Mouse (Mus musculus) gastrocnemius, adult 2 months (tissue): ENCODE measurements at regions not wholly inside any gene's neighbourhood (a gene's known extent, or its start where the extent isn't known, plus 50 kb on each side); places are given as distances from the start of the nearest gene placed in this dataset.

Experiments
- DNase-seq: peaks from one replicate; pipeline ENCODE4 v3.0.0; 2022
- H3K27ac ChIP-seq: fragments of 200-600 bp; 2 replicates; pipeline ENCODE4 v1.8.1; 2022; ENCODE audit warnings: mild to moderate bottlenecking
- H3K4me3 ChIP-seq: fragments of 200-600 bp; 2 replicates; pipeline ENCODE4 v1.8.1; 2022; ENCODE audit warnings: mild to moderate bottlenecking, moderate library complexity
- CTCF ChIP-seq: fragments of 200-600 bp; IDR thresholded peaks from 2 replicates; pipeline ENCODE4 v1.8.1; 2022; ENCODE audit warnings: antibody characterized with exemption, mild to moderate bottlenecking, moderate library complexity
- intact Hi-C: fragments of 180-260 bp; cut with DNase I; formaldehyde crosslinking; loops from one replicate; pipeline ENCODE4 v1.15.1; 2025

DNA sequence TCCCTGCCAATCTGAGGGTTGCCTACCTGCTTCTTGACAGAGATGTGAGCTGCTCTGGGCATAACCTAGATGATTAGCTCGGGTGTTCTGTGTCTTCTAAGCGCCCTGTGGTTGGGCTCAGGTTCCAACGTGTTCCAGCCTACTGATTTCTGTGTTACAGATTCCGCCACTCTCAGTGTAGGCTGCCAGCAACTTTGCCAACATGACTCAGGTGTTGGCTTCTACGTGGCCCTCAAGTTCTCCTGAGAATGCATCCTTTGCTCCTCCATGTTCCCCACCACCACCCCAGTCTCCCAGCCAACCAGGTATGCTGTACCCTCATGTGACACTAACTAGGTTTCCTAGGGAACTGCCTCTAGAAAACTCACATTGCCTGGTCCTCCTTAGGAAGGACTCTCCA is 179.7 kb upstream of the Cadm1 start:
- H3K27ac ChIP-seq = no peak overlapping the region
- no peak for TF ChIP-seq CTCF
- no peak overlapping the region for H3K4me3 ChIP-seq
- no peak for DNase-seq
- intact Hi-C loops = no loop called here

DNA sequence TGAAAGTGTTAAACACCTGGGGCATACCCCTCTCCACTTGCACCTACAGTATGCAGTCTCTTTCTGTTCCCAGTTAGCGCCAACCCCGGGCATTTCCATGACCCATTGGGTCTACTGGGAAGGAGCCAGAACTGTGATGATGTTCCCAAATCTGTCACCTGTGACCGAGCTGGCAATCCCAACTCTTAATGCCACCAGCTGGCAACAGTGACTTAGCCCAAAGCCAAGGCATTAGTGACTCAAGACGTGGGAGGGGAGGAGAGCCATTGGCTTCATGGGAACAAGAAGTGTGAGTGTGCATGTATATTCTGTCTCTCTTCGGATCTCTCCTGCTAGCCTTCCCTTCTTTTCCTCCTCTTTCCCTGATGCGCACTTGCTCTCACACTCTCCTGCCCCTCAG is 178.9 kb upstream of the Cadm1 start:
- intact Hi-C loops = no loop called here
- DNase-seq = no peak
- no peak for TF ChIP-seq CTCF
- no peak overlapping the region for H3K4me3 ChIP-seq
- no peak overlapping the region for H3K27ac ChIP-seq

DNA sequence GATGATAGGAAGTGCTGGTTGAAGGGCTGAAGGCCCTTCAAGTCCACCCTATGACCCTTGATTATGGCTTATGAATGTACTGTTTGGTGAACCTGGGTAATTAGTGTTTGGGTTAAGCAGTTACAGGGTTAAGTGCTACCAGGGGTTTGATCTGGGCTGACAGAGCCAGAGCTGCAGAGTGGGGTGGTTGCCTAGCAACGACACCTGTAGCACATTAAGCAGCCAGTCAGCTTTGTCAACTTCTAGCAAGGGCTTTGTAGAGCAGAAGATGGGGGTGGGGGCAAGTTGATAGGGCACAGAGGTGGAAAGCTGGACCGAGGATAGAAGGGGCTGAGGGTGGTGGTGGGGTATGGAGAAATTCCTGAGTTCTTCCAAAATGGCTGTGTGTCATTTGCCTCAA is 177.0 kb upstream of the Cadm1 start:
- no peak for DNase-seq
- Histone ChIP-seq H3K27ac (no peak overlapping the region), H3K4me3 (no peak overlapping the region)
- no peak for TF ChIP-seq CTCF
- intact Hi-C loops = no loop called here

DNA sequence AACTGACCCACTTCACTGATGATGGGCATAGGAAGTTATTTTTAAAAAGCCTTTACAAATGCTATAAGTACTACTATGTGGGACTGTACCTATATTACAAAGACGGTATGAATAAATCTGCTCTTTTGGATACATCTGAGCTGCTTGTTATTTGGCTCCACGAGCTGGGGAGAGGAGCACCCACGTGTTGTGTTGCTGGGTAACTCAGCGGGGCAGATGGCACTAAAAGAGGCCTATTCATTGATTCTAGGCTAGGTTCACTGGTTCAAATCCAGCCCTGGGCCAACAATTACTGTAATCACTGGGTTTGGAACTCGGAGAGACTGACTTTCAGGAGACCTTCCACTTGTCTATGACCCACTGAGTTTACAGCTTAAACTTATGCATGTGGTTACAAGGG is 176.0 kb upstream of the Cadm1 start:
- no peak for DNase-seq
- no peak for TF ChIP-seq CTCF
- no peak overlapping the region for H3K4me3 ChIP-seq
- H3K27ac ChIP-seq = no peak overlapping the region
- intact Hi-C loops = no loop called here

DNA sequence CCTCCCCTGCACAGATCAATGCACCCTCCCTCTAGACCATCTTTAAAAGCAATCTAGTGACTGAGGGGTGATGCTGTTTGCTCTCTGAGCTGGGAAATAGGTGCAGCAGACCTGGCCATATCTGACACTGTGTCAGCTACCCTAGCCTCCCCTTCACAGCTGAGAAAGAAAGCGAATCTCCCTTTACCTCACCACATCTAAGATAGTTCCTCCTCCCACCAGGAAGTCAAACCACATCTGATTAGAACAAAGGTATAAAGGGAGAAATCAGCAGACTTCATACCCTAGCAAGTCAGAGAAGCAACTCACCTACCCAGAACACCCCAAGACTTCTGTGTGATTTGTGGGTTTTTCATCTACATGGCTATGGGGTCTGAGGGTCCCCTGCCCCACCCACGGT is 175.6 kb upstream of the Cadm1 start:
- no peak for DNase-seq
- H3K27ac ChIP-seq = no peak overlapping the region
- intact Hi-C loops = no loop called here
- no peak overlapping the region for H3K4me3 ChIP-seq
- no peak for TF ChIP-seq CTCF

DNA sequence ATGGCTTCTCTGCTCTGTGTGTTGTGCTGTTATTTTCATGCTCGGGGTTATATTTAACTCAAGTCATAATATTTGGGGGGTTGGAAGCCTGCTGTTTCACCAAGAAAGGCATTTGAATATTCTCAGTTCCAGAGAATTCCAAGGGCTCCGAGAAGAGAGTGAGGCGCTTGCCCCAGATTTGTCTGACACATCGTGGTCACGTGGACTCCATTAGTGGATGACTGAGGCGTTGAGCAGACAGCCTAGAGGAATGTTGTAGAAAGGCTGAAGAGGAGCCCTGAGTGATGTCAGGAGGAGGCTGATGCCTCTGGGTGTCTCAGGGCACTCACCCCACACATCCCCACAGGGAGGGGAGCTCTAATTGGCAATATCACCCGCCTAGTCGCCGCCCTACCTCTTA is 175.1 kb upstream of the Cadm1 start:
- intact Hi-C loops = no loop called here
- no peak for DNase-seq
- Histone ChIP-seq H3K4me3 (no peak overlapping the region), H3K27ac (no peak overlapping the region)
- TF ChIP-seq CTCF = no peak

DNA sequence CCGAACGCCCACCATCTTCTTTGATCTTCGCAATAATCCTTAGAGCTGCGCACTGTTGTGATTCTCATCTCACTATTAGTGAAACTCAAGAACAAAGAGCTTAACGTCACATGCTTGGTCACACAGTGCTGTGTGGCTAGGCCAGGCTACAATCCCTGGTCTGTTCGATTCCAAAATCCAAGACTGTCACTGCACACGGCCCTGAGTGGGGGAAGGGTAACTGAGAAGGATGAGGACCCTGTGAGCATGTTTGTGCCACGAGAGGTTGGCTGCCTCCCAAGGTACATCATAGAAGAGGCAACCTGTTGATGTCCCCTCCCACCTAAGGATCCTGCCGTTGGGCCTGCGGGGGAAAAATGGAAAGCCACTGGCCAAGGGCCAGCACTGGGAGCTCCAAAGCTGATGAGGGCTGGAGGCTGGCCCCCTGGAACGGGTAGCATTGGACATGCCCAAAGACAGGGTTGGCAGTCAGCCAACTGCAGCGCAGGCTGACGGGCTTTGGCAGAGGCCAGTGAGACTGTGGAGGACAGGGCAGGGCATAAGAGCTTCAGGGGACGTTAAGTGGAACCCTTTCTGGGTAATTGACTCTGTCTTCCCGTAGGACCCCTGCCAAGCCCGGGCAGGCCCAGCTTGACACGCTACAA is 172.1 kb upstream of the Cadm1 start:
- DNase-seq = peak; percentile 31
- H3K27ac ChIP-seq = no peak overlapping the region
- H3K4me3 ChIP-seq = no peak overlapping the region
- intact Hi-C loops = no loop called here
- no peak for TF ChIP-seq CTCF

DNA sequence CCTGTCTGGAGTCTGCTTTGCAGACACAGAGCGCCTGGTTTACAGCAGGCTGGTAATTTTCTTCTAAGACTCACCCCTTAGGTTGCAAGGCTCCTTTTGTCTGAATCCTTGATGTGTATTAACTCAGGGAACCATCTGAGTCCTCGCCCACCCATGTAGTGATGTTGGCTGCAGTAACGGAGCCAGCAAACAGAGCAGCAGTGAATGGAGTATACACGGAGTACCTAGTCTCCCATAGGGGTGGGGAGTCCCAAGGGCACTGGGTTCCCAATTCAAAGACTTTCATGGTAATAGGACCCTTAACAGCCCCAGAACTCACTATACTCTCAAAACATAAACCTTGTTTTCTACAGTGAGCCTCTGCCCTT is 171.6 kb upstream of the Cadm1 start:
- H3K4me3 ChIP-seq = no peak overlapping the region
- TF ChIP-seq CTCF = no peak
- no peak overlapping the region for H3K27ac ChIP-seq
- intact Hi-C loops = no loop called here
- no peak for DNase-seq

DNA sequence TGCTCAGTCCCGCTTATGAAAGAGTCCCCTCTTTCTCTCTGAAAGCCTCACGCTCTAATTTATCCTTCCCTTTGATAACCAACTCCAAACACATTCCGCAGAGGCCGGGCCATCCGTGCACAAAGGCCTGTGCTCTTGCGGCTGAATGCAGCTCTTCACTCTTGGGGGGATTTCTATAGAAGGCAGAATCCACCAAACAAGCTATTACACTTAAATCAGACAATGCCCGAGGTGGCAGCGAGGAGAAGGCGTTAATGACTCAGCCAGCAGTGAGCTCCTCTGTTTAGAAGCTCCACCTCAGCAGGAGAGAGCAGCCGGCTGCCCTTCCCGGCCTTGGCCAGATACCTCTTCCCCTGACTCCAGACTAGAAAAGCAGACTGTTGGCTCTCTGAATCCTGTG is 166.9 kb upstream of the Cadm1 start:
- Histone ChIP-seq H3K4me3 (no peak overlapping the region), H3K27ac (no peak overlapping the region)
- intact Hi-C loops = no loop called here
- no peak for DNase-seq
- no peak for TF ChIP-seq CTCF

DNA sequence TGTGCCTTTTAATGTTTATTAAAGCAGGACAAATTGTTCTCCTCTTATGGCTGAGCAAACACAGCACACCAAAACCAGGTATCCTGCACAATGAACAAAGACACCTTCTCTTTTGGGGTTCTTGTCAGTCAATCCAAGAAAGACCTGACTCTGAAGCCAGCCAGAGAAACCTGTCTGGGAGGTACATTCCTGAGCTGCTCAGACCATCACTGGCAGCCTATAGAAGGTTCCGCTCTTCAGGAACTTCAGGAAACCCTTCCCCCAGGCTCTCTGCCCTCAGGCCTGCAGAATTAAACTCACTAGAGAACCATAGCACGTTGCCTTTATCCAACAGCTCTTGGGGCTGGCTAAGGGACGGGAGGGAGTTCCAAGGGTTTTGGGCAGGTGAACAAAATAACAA is 165.2 kb upstream of the Cadm1 start:
- no peak for DNase-seq
- no peak overlapping the region for H3K4me3 ChIP-seq
- H3K27ac ChIP-seq = no peak overlapping the region
- intact Hi-C loops = no loop called here
- no peak for TF ChIP-seq CTCF

DNA sequence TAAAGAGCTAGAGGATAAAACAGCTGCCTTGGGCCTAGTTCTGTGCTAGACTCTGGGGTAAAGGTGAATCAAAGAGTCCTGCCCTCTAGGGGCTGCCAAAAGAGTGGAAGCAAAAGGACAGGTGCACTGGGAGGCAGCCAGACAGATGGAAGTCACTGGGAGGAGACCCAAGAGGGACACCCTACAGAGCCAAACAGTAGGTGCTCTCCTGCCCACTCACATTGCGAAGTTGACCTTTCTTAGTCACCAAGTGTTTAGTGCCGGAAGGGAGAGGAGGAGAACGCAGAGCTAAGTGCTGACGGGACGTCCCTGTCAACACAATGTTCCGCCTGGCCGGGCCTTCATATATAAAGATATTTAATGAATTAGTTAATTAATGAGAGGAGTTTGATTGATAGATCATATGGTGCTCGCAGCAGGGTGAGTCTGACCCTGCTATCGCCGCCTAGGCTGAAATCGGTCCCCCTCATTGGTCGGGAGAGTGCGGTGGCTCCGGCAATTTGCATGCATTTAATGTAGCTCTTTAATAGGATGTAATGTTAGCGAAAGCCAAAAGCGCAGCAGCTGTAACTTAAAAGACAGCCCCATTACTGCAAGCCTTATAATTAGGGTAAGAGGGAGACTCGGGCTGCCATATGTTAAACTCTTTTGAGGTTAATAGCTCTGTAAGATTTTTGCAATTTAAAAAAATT is 162.6 kb upstream of the Cadm1 start:
- Histone ChIP-seq H3K27ac (no peak overlapping the region), H3K4me3 (peak overlapping the region; percentile 53)
- intact Hi-C loops = no loop called here
- no peak; the same call in 1 of the 2 replicates for TF ChIP-seq CTCF
- DNase-seq = peak; percentile 66

DNA sequence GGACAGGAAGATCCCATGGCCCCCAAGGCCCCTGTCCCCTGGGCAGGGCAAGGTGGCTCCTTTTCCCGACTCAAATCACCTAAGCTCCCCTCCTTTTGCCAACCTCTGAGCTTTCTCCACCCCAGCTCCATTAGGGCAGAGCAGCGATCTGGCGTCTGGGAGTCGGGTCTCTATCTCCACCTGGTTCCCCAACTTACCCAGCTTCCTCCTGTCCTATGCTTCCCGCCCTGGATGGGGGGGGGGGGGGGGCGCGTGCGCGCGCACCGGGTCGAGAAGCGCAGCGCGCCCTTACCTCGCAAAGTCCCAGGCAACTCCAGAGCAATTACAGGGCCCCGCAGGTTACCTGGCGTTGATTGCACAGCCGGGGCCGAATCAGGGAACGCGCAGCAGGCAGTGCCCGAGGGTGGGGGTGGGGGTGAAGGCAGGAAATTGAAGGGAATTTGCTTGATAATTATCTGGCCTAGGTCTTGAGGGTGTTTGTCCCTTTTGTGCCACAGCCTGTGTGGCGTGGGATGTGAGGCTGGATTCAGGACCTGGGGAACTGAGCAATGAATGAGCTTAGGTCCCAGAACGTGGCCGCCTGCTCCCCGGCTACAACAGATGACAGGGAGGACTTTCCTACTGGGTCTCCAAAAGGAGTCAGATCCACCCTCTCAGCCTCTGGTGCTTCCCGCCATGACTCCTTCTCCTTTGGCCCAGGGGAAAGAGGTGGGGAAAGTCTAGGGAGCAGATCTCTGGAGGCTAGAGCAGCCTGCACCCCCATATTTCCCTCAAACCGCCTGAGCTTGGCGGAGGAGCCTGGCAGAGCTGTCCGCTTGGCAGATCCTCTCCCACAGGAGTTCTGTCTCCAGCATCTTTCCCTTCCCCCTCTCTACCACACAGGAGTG is 161.7 kb upstream of the Cadm1 start:
- intact Hi-C loops = no loop called here
- TF ChIP-seq CTCF = no peak
- H3K27ac ChIP-seq = no peak overlapping the region
- no peak for DNase-seq
- H3K4me3 ChIP-seq = peak overlapping the region; percentile 53

DNA sequence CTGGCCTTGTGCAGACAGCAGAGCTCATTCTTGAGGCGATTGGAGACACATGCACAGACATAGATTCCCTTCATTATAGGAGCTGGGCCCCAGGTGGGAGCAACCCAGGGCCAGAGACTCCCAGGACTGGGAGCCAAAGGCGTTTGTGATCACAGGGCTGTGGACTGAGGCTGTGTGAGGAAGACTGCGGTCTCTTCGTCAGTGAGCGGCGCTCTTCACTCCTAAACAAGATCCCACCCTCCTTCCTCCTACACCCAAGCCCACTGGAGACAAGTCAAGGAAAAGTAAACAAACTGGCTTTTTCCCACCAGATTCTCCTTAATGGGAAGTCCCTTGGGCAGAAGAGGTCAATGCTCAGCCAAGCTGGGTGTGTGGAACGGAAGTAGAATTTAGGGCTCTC is 157.7 kb upstream of the Cadm1 start:
- intact Hi-C loops = no loop called here
- no peak for DNase-seq
- no peak overlapping the region for H3K27ac ChIP-seq
- TF ChIP-seq CTCF = no peak
- H3K4me3 ChIP-seq = no peak overlapping the region
